Mouse (Mus musculus) liver, embryonic 13.5 days (tissue): ENCODE results near the gene Kcna4. TPM values are rescaled to one million over a fixed set of nuclear protein-coding genes. Genes with fewer than 3 reads are reported as not detected.

Source experiments
- ATAC-seq: fragments of 200-750 bp; cut with Nextera tagmentation; 2 replicates; pipeline ENCODE4 v1.8.0; 2017; ENCODE audit warnings: low read depth, mild to moderate bottlenecking, moderate number of reproducible peaks, moderate library complexity
- DNase-seq: peaks from one replicate; pipeline ENCODE4 v3.0.0; 2022
- H3K27ac ChIP-seq: fragments of 300-500 bp; sonication (generic); 2 replicates; pipeline ENCODE4 v1.5.1; 2015; ENCODE audit warnings: moderate library complexity, mild to moderate bottlenecking, inconsistent platforms
- H3K27me3 ChIP-seq: fragments of 300-500 bp; sonication (generic); 2 replicates; pipeline ENCODE4 v1.6.1; 2015; ENCODE audit warnings: mild to moderate bottlenecking, inconsistent platforms
- H3K36me3 ChIP-seq: fragments of 300-500 bp; sonication (generic); 2 replicates; pipeline ENCODE4 v1.6.1; 2015; ENCODE audit warnings: mild to moderate bottlenecking, inconsistent platforms
- H3K4me1 ChIP-seq: fragments of 300-500 bp; sonication (generic); replicated peaks from 2 replicates; pipeline ENCODE4 v1.6.1; 2015; ENCODE audit warnings: inconsistent platforms
- H3K4me2 ChIP-seq: fragments of 300-500 bp; sonication (generic); 2 replicates; pipeline ENCODE4 v1.6.1; 2015; ENCODE audit warnings: inconsistent platforms, mild to moderate bottlenecking, moderate library complexity
- H3K4me3 ChIP-seq: fragments of 300-500 bp; sonication (generic); replicated peaks from 2 replicates; pipeline ENCODE4 v1.5.1; 2015; ENCODE audit warnings: mild to moderate bottlenecking, inconsistent platforms
- H3K9ac ChIP-seq: fragments of 300-500 bp; sonication (generic); 2 replicates; pipeline ENCODE4 v1.6.1; 2015; ENCODE audit warnings: mild to moderate bottlenecking, inconsistent platforms
- H3K9me3 ChIP-seq: fragments of 300-500 bp; sonication (generic); replicated peaks from 2 replicates; pipeline ENCODE4 v1.6.1; 2016; ENCODE audit warnings: inconsistent platforms
- WGBS: fragments of 180-500 bp; shearing (Covaris S2); methylation state at CpG from one replicate; pipeline ENCODE4 v1.1.7; 2015; ENCODE audit not compliant: insufficient replicate concordance; 5-methylcytosine and 5-hydroxymethylcytosine counted together
- polyA plus RNA-seq: library from polyadenylated mRNA; unstranded; fragments of >200 nt; fragmentation: Nextera tagmentation; extraction: Ambion mirVana; gene quantifications from 2 replicates; pipeline ENCODE4 v1.2.1, GENCODE M21; 2015

The Kcna4 gene
- polyA plus RNA-seq, 1 experiment from 2014 or later: 0.03 TPM

GRCm38 (mm10) chr2:107324090-107324489 is 33.7 kb downstream of the Kcna4 start:
- ATAC-seq: no peak
- Histone ChIP-seq H3K9ac (no peak overlapping the region), H3K27me3 (no peaks in the 10 kb centered on the region), H3K4me1 (no peaks in the 10 kb centered on the region), H3K9me3 (no peaks in the 10 kb centered on the region), H3K27ac (no peak overlapping the region), H3K36me3 (no peaks in the 10 kb centered on the region), H3K4me2 (no peak overlapping the region), H3K4me3 (no peak overlapping the region)
- WGBS: 69% methylated on average over 3 of the region's 3 CpGs
- no peak for DNase-seq

GRCm38 (mm10) chr2:107327276-107327675 is 36.8 kb downstream of the Kcna4 start:
- no peaks in the 10 kb centered on the region for H3K4me1 ChIP-seq
- no peak overlapping the region for H3K4me2 ChIP-seq
- DNase-seq (no peak), ATAC-seq (no peak)
- H3K4me3 ChIP-seq: no peak overlapping the region
- H3K36me3 ChIP-seq: no peaks in the 10 kb centered on the region
- no peaks in the 10 kb centered on the region for H3K9me3 ChIP-seq
- no peak overlapping the region for H3K9ac ChIP-seq
- no peak overlapping the region for H3K27ac ChIP-seq
- WGBS: 83% methylated on average over 3 of the region's 3 CpGs
- no peaks in the 10 kb centered on the region for H3K27me3 ChIP-seq

- no peak for ATAC-seq
- Histone ChIP-seq H3K9ac (no peak overlapping the region), H3K27me3 (no peaks in the 10 kb centered on the region), H3K4me2 (no peak overlapping the region), H3K27ac (no peak overlapping the region), H3K4me1 (no peaks in the 10 kb centered on the region), H3K4me3 (no peak overlapping the region), H3K36me3 (no peaks in the 10 kb centered on the region), H3K9me3 (no peaks in the 10 kb centered on the region)
- 66% methylated on average over 3 of the region's 3 CpGs for WGBS
- no peak for DNase-seq
These were observed 50.9 kb downstream of the Kcna4 start for GRCm38 (mm10) chr2:107341291-107341690.

GRCm38 (mm10) chr2:107344807-107345206 is 54.4 kb downstream of the Kcna4 start:
- WGBS: 51% methylated on average over 4 of the region's 4 CpGs

GRCm38 (mm10) chr2:107345299-107345698 is 54.9 kb downstream of the Kcna4 start:
- DNase-seq (no peak), ATAC-seq (no peak)
- 58% methylated on average over 4 of the region's 4 CpGs for WGBS
- Histone ChIP-seq H3K36me3 (no peaks in the 10 kb centered on the region), H3K4me1 (no peaks in the 10 kb centered on the region), H3K27me3 (no peaks in the 10 kb centered on the region), H3K4me3 (no peak overlapping the region), H3K4me2 (no peak overlapping the region), H3K9me3 (no peaks in the 10 kb centered on the region), H3K9ac (no peak overlapping the region), H3K27ac (no peak overlapping the region)

More at GRCm38 (mm10) chr2:107344807-107345206, 54.4 kb downstream of the Kcna4 start:
- ATAC-seq (no peak), DNase-seq (no peak)
- Histone ChIP-seq H3K4me2 (no peak overlapping the region), H3K4me1 (no peaks in the 10 kb centered on the region), H3K4me3 (no peak overlapping the region), H3K9ac (no peak overlapping the region), H3K36me3 (no peaks in the 10 kb centered on the region), H3K27me3 (no peaks in the 10 kb centered on the region), H3K9me3 (no peaks in the 10 kb centered on the region), H3K27ac (no peak overlapping the region)

Other genes starting within 250 kb of the Kcna4 start
- gene Fshb, start 231.0 kb upstream of the Kcna4 start, polyA plus RNA-seq: not detected in 2 replicates